In the genomic region with DNA sequence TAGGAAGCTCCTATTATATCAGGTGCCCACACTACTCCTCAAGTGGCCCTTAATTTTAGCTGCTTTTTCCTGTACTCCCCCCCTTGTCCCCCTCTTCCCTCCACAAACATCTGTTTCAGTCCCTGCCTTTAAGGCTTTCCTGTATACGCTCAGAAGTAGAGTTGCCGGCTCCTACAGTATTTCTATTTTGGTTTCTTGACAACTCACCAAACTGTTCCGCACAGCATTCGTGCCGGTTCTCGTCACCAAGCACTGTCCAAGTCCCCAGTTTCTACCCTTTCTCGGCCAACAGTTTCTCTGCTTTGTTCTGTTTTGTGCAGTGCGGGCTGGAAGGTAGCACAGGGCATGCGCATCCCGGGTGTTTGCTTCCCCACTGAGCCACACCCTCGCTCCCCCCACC, we compare ENCODE assay signal across 18 mouse cellular contexts. TPM values are rescaled to one million over a fixed set of nuclear protein-coding genes. Genes with fewer than 3 reads are reported as not detected.
A peak's percentile ranks its signal among the peaks of the same experiment; 100 is the strongest.
DNase-seq lines count a peak whose midpoint lies in the region; ATAC-seq lines count a peak whose summit lies in the region.
"Had no signal": no experiment of that assay in that cellular context is flagged by ENCODE, and none has a peak within 500 bp of the region (broad histone marks: within the 10 kb centered on the region; RNA-seq: fewer than 3 reads in every experiment).

No protein-coding gene starts in this region.

- H3K9me3 ChIP-seq in embryonic facial prominence, embryonic 13.5 days, result no peaks in the 10 kb centered on the region
- no peaks in the 10 kb centered on the region for H3K9me3 ChIP-seq in embryonic facial prominence, embryonic 10.5 days
- no peaks in the 10 kb centered on the region for H3K9me3 ChIP-seq in heart, embryonic 16.5 days (replicated peaks; ENCODE audit: control insufficient read depth, low read length)
- no peaks in the 10 kb centered on the region for H3K9me3 ChIP-seq in limb, embryonic 12.5 days
- H3K9me3 ChIP-seq in limb, embryonic 10.5 days (replicated peaks), result no peaks in the 10 kb centered on the region
- H3K9me3 ChIP-seq in embryonic facial prominence, embryonic 14.5 days (ENCODE audit: control insufficient read depth, low read length), result no peaks in the 10 kb centered on the region

- intact Hi-C loops in heart, postnatal 10 days (cut with DNase I), result no loop called here

- H3K27ac ChIP-seq in embryonic facial prominence, embryonic 13.5 days, result no peak overlapping the region
- H3K27ac ChIP-seq in embryonic facial prominence, embryonic 10.5 days (replicated peaks), result no peak overlapping the region
- no peak overlapping the region for H3K27ac ChIP-seq in heart, embryonic 16.5 days (ENCODE audit: low read length)
- H3K27ac ChIP-seq in limb, embryonic 12.5 days, result no peak overlapping the region
- H3K27ac ChIP-seq in limb, embryonic 10.5 days, result no peak overlapping the region
- no peak overlapping the region for H3K27ac ChIP-seq in embryonic facial prominence, embryonic 14.5 days (replicated peaks; ENCODE audit: low read depth, low read length)
- H3K27ac ChIP-seq: hindbrain, postnatal 0 days had no signal

- no peaks in the 10 kb centered on the region for H3K27me3 ChIP-seq in embryonic facial prominence, embryonic 13.5 days
- H3K27me3 ChIP-seq in embryonic facial prominence, embryonic 10.5 days (replicated peaks; ENCODE audit: low read depth, poor library complexity, severe bottlenecking), result peaks cover 32% of the 10 kb centered on the region
- H3K27me3 ChIP-seq in heart, embryonic 16.5 days (ENCODE audit: control insufficient read depth, insufficient read depth, low read length), result no peaks in the 10 kb centered on the region
- 0 out of 2 replicates have a peak, but pooled peaks cover 5% of the 10 kb centered on the region for H3K27me3 ChIP-seq in limb, embryonic 12.5 days
- peaks cover 7% of the 10 kb centered on the region; the same call in 1 of the 2 replicates for H3K27me3 ChIP-seq in limb, embryonic 10.5 days (ENCODE audit: low read depth, poor library complexity, severe bottlenecking)
- no peaks in the 10 kb centered on the region for H3K27me3 ChIP-seq in embryonic facial prominence, embryonic 14.5 days (replicated peaks; ENCODE audit: control insufficient read depth, insufficient read depth, low read length)

- ATAC-seq in embryonic facial prominence, embryonic 13.5 days (ENCODE audit: insufficient number of reproducible peaks, insufficient read depth, low FRiP score, low TSS enrichment, low read depth), result no peak
- no peak for ATAC-seq in heart, embryonic 16.5 days (replicated peaks; ENCODE audit: extremely low read depth, insufficient read depth, low FRiP score)
- no peak for ATAC-seq in limb, embryonic 12.5 days (ENCODE audit: insufficient number of reproducible peaks, insufficient read depth, low FRiP score, low TSS enrichment, low read depth)
- ATAC-seq in embryonic facial prominence, embryonic 14.5 days (ENCODE audit: low read depth), result no peak
- ATAC-seq: hindbrain, postnatal 0 days had no signal

- H3K4me1 ChIP-seq in embryonic facial prominence, embryonic 13.5 days, result peaks cover 20% of the 10 kb centered on the region
- H3K4me1 ChIP-seq in embryonic facial prominence, embryonic 10.5 days, result peaks cover 17% of the 10 kb centered on the region
- H3K4me1 ChIP-seq in heart, embryonic 16.5 days (ENCODE audit: control insufficient read depth, insufficient read depth, low read length), result peaks cover 14% of the 10 kb centered on the region
- H3K4me1 ChIP-seq in limb, embryonic 12.5 days (replicated peaks), result peaks cover 14% of the 10 kb centered on the region
- peaks cover 14% of the 10 kb centered on the region for H3K4me1 ChIP-seq in limb, embryonic 10.5 days
- H3K4me1 ChIP-seq in embryonic facial prominence, embryonic 14.5 days (ENCODE audit: control insufficient read depth, insufficient read depth, low read length), result 0 out of 2 replicates have a peak, but pooled peaks cover 4% of the 10 kb centered on the region

- no peak for DNase-seq in embryonic facial prominence, embryonic 10.5 days (ENCODE audit: low spot score)
- DNase-seq in heart, postnatal 10 days, result no peak
- no peak for DNase-seq in limb, embryonic 10.5 days (ENCODE audit: low spot score)
- no peak for DNase-seq in embryonic facial prominence, embryonic 14.5 days (ENCODE audit: low spot score)
- DNase-seq in adrenal gland, postnatal 10 days, result no peak
- DNase-seq: adrenal gland, postnatal 14 days; cerebellum, adult 8-10 months; kidney, adult 18-20 months; kidney, postnatal 25 days; lung, adult 2 months had no signal

- H3K4me3 ChIP-seq in embryonic facial prominence, embryonic 13.5 days, result no peak overlapping the region
- H3K4me3 ChIP-seq in embryonic facial prominence, embryonic 10.5 days, result no peak overlapping the region
- H3K4me3 ChIP-seq in heart, embryonic 16.5 days (ENCODE audit: low read length), result 0 out of 2 replicates have a peak overlapping the region, but pooled peaks have one; percentile 0
- no peak overlapping the region for H3K4me3 ChIP-seq in limb, embryonic 12.5 days (replicated peaks)
- H3K4me3 ChIP-seq in limb, embryonic 10.5 days, result no peak overlapping the region
- H3K4me3 ChIP-seq in embryonic facial prominence, embryonic 14.5 days (ENCODE audit: low read depth, low read length), result no peak overlapping the region
- H3K4me3 ChIP-seq: erythroblast, embryonic 14.5 days had no signal

- 62% methylated on average over 11 of the region's 11 CpGs for WGBS in embryonic facial prominence, embryonic 13.5 days
- WGBS in embryonic facial prominence, embryonic 10.5 days, result 68% methylated on average over 11 of the region's 11 CpGs
- WGBS in heart, embryonic 16.5 days, result 47% methylated on average over 11 of the region's 11 CpGs
- WGBS in limb, embryonic 12.5 days, result 65% methylated on average over 11 of the region's 11 CpGs
- WGBS in limb, embryonic 10.5 days, result 70% methylated on average over 11 of the region's 11 CpGs
- 65% methylated on average over 11 of the region's 11 CpGs for WGBS in embryonic facial prominence, embryonic 14.5 days

- H3K4me2 ChIP-seq in embryonic facial prominence, embryonic 13.5 days, result peak overlapping the region; percentile 24; the same call in 1 of the 2 replicates
- H3K4me2 ChIP-seq in heart, embryonic 16.5 days (ENCODE audit: low read depth, low read length), result peak overlapping the region; percentile 37; the same call in 1 of the 2 replicates
- H3K4me2 ChIP-seq in limb, embryonic 12.5 days, result 0 out of 2 replicates have a peak overlapping the region, but pooled peaks have one; percentile 10
- H3K4me2 ChIP-seq in embryonic facial prominence, embryonic 14.5 days (ENCODE audit: low read depth, low read length), result peak overlapping the region; percentile 27; the same call in 1 of the 2 replicates

- H3K36me3 ChIP-seq in embryonic facial prominence, embryonic 13.5 days, result no peaks in the 10 kb centered on the region
- H3K36me3 ChIP-seq in embryonic facial prominence, embryonic 10.5 days (replicated peaks), result no peaks in the 10 kb centered on the region
- H3K36me3 ChIP-seq in heart, embryonic 16.5 days (ENCODE audit: control insufficient read depth, insufficient read depth), result no peaks in the 10 kb centered on the region
- no peaks in the 10 kb centered on the region for H3K36me3 ChIP-seq in limb, embryonic 12.5 days
- H3K36me3 ChIP-seq in limb, embryonic 10.5 days, result no peaks in the 10 kb centered on the region
- H3K36me3 ChIP-seq in embryonic facial prominence, embryonic 14.5 days (ENCODE audit: control insufficient read depth, insufficient read depth, low read length), result no peaks in the 10 kb centered on the region

- H3K9ac ChIP-seq in embryonic facial prominence, embryonic 13.5 days, result peak overlapping the region; percentile 3; the same call in 1 of the 2 replicates
- no peak overlapping the region for H3K9ac ChIP-seq in heart, embryonic 16.5 days (ENCODE audit: low read length)
- no peak overlapping the region for H3K9ac ChIP-seq in limb, embryonic 12.5 days (replicated peaks)
- no peak overlapping the region for H3K9ac ChIP-seq in embryonic facial prominence, embryonic 14.5 days (ENCODE audit: low read depth, low read length)

RNA-seq across cellular contexts. Expression of gene Pigz, which starts 24.7 kb away (rescaled TPM):
- 0.39 and 0.96 TPM in 2 replicates for polyA plus RNA-seq in embryonic facial prominence, embryonic 13.5 days (2015; fragmentation: Nextera tagmentation; extraction: Ambion mirVana)
- 1.3 and 1.8 TPM in 2 replicates for polyA plus RNA-seq in embryonic facial prominence, embryonic 10.5 days (2016; fragmentation: Nextera tagmentation; extraction: Ambion mirVana)
- 0.71 and 1.4 TPM in 2 replicates for polyA plus RNA-seq in heart, embryonic 16.5 days (2015; fragmentation: Nextera tagmentation; extraction: Ambion mirVana)
- total RNA-seq in heart, postnatal 10 days (2021), result 1 to 10 TPM; 1.7 to 2.0 TPM
- polyA plus RNA-seq in limb, embryonic 12.5 days (2016; fragmentation: Nextera tagmentation; extraction: Ambion mirVana), result 0.91 and 1.2 TPM in 2 replicates
- 1.0 and 1.2 TPM in 2 replicates for polyA plus RNA-seq in limb, embryonic 10.5 days (2016; fragmentation: Nextera tagmentation; extraction: Ambion mirVana)
- 0.59 and 0.70 TPM in 2 replicates for polyA plus RNA-seq in embryonic facial prominence, embryonic 14.5 days (2014; fragmentation: Nextera tagmentation; extraction: Ambion mirVana)
- total RNA-seq in adrenal gland, postnatal 10 days (2021), result 1 to 10 TPM in 1 of 2 experiments, under 1 TPM in 1; 0.48 to 1.6 TPM
- total RNA-seq: granulocyte monocyte progenitor cell, adult 5-6 weeks; megakaryocyte, adult 5-6 weeks had no signal

RNA-seq across cellular contexts. Expression of gene Meltf, which starts 30.3 kb away (rescaled TPM):
- polyA plus RNA-seq in embryonic facial prominence, embryonic 13.5 days (2015; fragmentation: Nextera tagmentation; extraction: Ambion mirVana), result 1.3 and 3.7 TPM in 2 replicates
- polyA plus RNA-seq in embryonic facial prominence, embryonic 10.5 days (2016; fragmentation: Nextera tagmentation; extraction: Ambion mirVana), result 0.06 and 0.13 TPM in 2 replicates
- 0.05 and 0.16 TPM in 2 replicates for polyA plus RNA-seq in heart, embryonic 16.5 days (2015; fragmentation: Nextera tagmentation; extraction: Ambion mirVana)
- total RNA-seq in heart, postnatal 10 days (2021), result under 1 TPM in 1 of 2 experiments, not detected in 1; 0.05 TPM
- 0.50 and 0.70 TPM in 2 replicates for polyA plus RNA-seq in limb, embryonic 12.5 days (2016; fragmentation: Nextera tagmentation; extraction: Ambion mirVana)
- polyA plus RNA-seq in limb, embryonic 10.5 days (2016; fragmentation: Nextera tagmentation; extraction: Ambion mirVana), result 0.06 and 0.18 TPM in 2 replicates
- polyA plus RNA-seq in embryonic facial prominence, embryonic 14.5 days (2014; fragmentation: Nextera tagmentation; extraction: Ambion mirVana), result 2.1 and 3.1 TPM in 2 replicates
- under 1 TPM; 0.06 to 0.24 TPM for total RNA-seq in adrenal gland, postnatal 10 days (2021)
- total RNA-seq: adrenal gland, postnatal 14 days; liver, adult 2 months; megakaryocyte, adult 5-6 weeks had no signal
- polyA plus RNA-seq: erythroblast, embryonic 14.5 days; liver, adult 2 months had no signal

RNA-seq across cellular contexts. Expression of gene 0610012G03Rik, which starts 39.3 kb away (rescaled TPM):
- polyA plus RNA-seq in embryonic facial prominence, embryonic 13.5 days (2015; fragmentation: Nextera tagmentation; extraction: Ambion mirVana), result 89.1 and 94.0 TPM in 2 replicates
- 86.7 and 87.7 TPM in 2 replicates for polyA plus RNA-seq in embryonic facial prominence, embryonic 10.5 days (2016; fragmentation: Nextera tagmentation; extraction: Ambion mirVana)
- 121 and 127 TPM in 2 replicates for polyA plus RNA-seq in heart, embryonic 16.5 days (2015; fragmentation: Nextera tagmentation; extraction: Ambion mirVana)
- 10 to 100 TPM; 73.1 to 74.1 TPM for total RNA-seq in heart, postnatal 10 days (2021)
- 77.5 and 83.7 TPM in 2 replicates for polyA plus RNA-seq in limb, embryonic 12.5 days (2016; fragmentation: Nextera tagmentation; extraction: Ambion mirVana)
- polyA plus RNA-seq in limb, embryonic 10.5 days (2016; fragmentation: Nextera tagmentation; extraction: Ambion mirVana), result 84.2 and 87.2 TPM in 2 replicates
- polyA plus RNA-seq in embryonic facial prominence, embryonic 14.5 days (2014; fragmentation: Nextera tagmentation; extraction: Ambion mirVana), result 93.5 and 94.0 TPM in 2 replicates
- total RNA-seq in adrenal gland, postnatal 10 days (2021), result 10 to 100 TPM; 55.0 to 58.8 TPM

RNA-seq across cellular contexts. Expression of gene Ncbp2, which starts 39.4 kb away (rescaled TPM):
- polyA plus RNA-seq in embryonic facial prominence, embryonic 13.5 days (2015; fragmentation: Nextera tagmentation; extraction: Ambion mirVana), result 143 and 144 TPM in 2 replicates
- 139 and 145 TPM in 2 replicates for polyA plus RNA-seq in embryonic facial prominence, embryonic 10.5 days (2016; fragmentation: Nextera tagmentation; extraction: Ambion mirVana)
- polyA plus RNA-seq in heart, embryonic 16.5 days (2015; fragmentation: Nextera tagmentation; extraction: Ambion mirVana), result 64.4 and 64.5 TPM in 2 replicates
- total RNA-seq in heart, postnatal 10 days (2021), result 10 to 100 TPM; 22.4 to 29.3 TPM
- polyA plus RNA-seq in limb, embryonic 12.5 days (2016; fragmentation: Nextera tagmentation; extraction: Ambion mirVana), result 148 and 149 TPM in 2 replicates
- 143 and 147 TPM in 2 replicates for polyA plus RNA-seq in limb, embryonic 10.5 days (2016; fragmentation: Nextera tagmentation; extraction: Ambion mirVana)
- 96.3 and 109 TPM in 2 replicates for polyA plus RNA-seq in embryonic facial prominence, embryonic 14.5 days (2014; fragmentation: Nextera tagmentation; extraction: Ambion mirVana)
- total RNA-seq in adrenal gland, postnatal 10 days (2021), result 10 to 100 TPM; 41.2 to 43.9 TPM
